Mouse (Mus musculus) G1E (cell line): ENCODE measurements around the gene Gpm6a.

ENCODE experiments used
- CTCF ChIP-seq: IDR thresholded peaks from 2 replicates; pipeline ENCODE4 v1.5.1; 2012; ENCODE audit warnings: low read depth, low read length, inconsistent platforms, mixed read lengths
- GATA1 ChIP-seq: IDR thresholded peaks from 2 replicates; pipeline ENCODE4 v1.6.1; 2012; ENCODE audit warnings: borderline replicate concordance, low read length, inconsistent platforms, mixed read lengths
- GATA2 ChIP-seq: IDR thresholded peaks from 2 replicates; pipeline ENCODE4 v1.6.1; 2012; ENCODE audit warnings: low read depth, low read length, inconsistent platforms, borderline replicate concordance
- POLR2AphosphoS5 ChIP-seq: IDR thresholded peaks from 2 replicates; pipeline ENCODE4 v1.6.1; 2012; ENCODE audit warnings: low read depth, low read length, inconsistent platforms; ENCODE audit not compliant: insufficient replicate concordance
- TAL1 ChIP-seq: conservative IDR thresholded peaks from 2 replicates; pipeline ENCODE4 v1.6.1; 2012; ENCODE audit warnings: low read depth, low read length, inconsistent platforms, mixed read lengths

GRCm38 (mm10) chr8:55002398-55002797 lies 47.8 kb downstream of the Gpm6a start:
- TF ChIP-seq CTCF (no peak), GATA1 (no peak), GATA2 (no peak), TAL1 (no peak), POLR2AphosphoS5 (no peak)
